Mouse (Mus musculus) cortical plate, adult 2 months (tissue): Measurements from ENCODE around the gene Sgip1.

ENCODE experiments used
- CTCF ChIP-seq: fragments of 200-500 bp; IDR thresholded peaks from 2 replicates; pipeline ENCODE4 v1.5.1; 2011; ENCODE audit warnings: mild to moderate bottlenecking, control low read depth, low read length; ENCODE audit not compliant: insufficient read depth; ENCODE audit errors: extremely low read depth
- POLR2A ChIP-seq: fragments of 200-500 bp; IDR thresholded peaks from 2 replicates; pipeline ENCODE4 v1.6.1; 2011; ENCODE audit warnings: mild to moderate bottlenecking, low read length, control low read depth; ENCODE audit not compliant: insufficient read depth; ENCODE audit errors: extremely low read depth

- no peak for TF ChIP-seq POLR2A
- no peak for TF ChIP-seq CTCF
Observed at GRCm38 (mm10) chr4:102886902-102887301, 145.8 kb downstream of the Sgip1 start.
